Mouse (Mus musculus): ENCODE measurements around the gene Hist1h4k.
A peak's percentile ranks its signal among the peaks of the same experiment; 100 is the strongest.
"Not testable (repeated sequence)": the region's sequence is repeated elsewhere in the genome, so short reads cannot be mapped to it uniquely, and the experiment has no call there.

Gene Hist1h4k

DNA sequence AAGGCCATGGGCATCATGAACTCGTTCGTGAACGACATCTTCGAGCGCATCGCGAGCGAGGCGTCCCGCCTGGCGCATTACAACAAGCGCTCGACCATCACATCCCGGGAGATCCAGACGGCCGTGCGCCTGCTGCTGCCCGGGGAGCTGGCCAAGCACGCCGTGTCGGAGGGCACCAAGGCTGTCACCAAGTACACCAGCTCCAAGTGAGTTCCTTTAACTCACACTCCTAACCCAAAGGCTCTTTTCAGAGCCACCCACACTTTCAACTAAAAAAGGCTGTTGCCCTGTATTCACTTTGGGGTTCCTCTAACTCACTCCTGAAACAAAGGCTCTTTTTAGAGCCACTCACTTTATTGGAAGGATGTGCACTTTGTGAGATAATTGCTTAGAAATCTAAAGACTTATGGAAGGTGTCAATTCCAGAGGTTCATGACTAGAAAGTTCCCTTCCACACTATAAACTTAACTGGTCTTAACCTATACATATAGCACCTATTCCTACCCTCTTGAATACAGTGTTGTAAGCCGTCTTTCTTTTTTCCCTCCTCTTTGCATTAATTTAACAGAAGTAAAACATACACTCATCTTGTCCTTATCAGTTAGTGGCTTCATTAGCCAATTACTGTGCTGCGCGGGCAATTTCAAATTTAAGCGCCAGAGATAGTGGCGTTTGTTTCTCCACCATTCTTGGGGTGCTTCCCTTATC is 4.1 kb upstream of the Hist1h4k start:
- peak; percentile 27 to 32 for DNase-seq

- peak; percentile 67 to 77 for DNase-seq
Measured at GRCm38 (mm10) chr13:21753524-21754285, 3.4 kb upstream of the Hist1h4k start, which contains the start of the genes Hist1h2ak and Hist1h2bn. Gene Hist1h2ak (minus strand): TSS chr13:21753827. Gene Hist1h2bn (plus strand): TSS chr13:21754123.

DNA sequence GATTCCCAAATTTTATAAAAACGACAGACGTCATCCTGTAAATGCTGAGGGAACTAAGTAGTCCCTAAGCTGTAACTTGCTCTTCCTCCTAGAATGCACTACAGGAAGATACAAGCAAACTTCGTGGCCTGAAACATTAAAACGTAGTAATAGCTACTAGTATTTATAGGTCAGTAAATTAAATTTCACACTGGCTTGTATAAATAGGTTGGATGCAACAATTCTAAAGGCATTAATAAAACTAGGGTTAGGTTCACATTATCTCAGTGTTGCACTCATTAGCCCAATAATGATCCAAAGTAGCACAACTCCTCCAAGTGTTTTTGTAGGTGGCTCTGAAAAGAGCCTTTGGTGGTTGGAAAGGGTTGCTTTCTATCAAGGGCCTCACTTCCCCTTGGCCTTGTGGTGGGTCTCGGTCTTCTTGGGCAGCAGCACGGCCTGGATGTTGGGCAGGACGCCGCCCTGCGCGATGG is 2.8 kb upstream of the Hist1h4k start:
- no peak for DNase-seq

DNA sequence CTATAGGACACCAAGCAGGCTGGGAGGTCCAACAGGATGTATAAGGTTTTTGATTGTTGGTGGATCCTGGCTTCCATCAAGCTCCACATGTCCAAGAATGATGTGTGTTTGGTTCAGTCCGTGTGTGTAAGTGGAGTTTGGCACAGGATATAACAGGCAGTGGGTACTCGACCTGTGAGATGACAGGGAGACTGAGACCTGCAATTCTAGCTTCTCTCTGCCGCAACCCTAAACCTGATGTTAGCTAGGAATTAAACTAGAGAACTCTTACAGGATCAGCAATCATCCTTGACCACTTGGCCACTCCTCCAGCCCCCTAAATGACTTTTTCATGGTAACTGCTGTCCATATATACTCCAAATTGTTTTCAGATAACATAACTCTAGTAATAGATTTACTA is 2.1 kb upstream of the Hist1h4k start:
- no peak for DNase-seq

DNA sequence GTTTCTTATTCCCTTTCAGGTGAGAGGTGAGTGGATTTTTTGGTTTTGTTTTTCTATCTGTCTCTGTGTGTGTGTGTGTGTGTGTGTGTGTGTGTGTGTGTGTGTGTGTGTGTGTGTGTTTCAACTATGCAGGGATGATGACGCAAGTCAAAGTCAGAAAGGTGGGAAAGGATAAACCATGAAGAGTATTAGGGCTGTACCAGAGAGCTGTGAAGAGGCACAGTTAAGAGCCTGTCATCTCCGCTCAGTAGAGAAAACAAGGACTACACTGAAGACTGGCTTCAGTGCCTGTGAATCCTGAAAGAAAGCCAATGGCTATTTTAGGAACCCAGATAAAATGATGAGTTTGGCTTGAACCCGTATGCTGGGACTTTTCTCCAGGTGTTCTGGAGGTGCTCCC is 1.5 kb upstream of the Hist1h4k start:
- DNase-seq: no peak

DNA sequence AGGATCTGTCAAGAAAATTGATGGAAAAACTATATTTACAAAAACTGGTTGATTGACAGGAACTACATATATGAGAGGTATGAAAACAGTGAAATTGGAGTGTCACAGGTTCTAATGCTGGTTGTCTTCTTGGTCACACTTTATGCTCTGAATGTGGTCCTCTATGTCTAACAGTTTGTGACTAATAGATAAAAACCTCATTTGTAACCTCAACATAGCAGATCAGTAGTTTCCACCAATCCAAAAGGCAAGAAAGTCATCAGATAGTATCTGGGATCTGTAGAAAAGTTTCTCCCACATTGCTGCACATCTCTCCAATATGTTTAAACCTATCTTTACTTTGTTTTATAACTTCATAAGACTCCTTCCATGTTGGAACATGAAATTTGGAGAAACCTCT is 1.1 kb upstream of the Hist1h4k start:
- no peak for DNase-seq

GRCm38 (mm10) chr13:21749387-21750158 is 732 bp downstream of the Hist1h4k start:
- no peak for DNase-seq

- DNase-seq: no peak
Measured at GRCm38 (mm10) chr13:21745006-21745405, 5.3 kb downstream of the Hist1h4k start.

DNA sequence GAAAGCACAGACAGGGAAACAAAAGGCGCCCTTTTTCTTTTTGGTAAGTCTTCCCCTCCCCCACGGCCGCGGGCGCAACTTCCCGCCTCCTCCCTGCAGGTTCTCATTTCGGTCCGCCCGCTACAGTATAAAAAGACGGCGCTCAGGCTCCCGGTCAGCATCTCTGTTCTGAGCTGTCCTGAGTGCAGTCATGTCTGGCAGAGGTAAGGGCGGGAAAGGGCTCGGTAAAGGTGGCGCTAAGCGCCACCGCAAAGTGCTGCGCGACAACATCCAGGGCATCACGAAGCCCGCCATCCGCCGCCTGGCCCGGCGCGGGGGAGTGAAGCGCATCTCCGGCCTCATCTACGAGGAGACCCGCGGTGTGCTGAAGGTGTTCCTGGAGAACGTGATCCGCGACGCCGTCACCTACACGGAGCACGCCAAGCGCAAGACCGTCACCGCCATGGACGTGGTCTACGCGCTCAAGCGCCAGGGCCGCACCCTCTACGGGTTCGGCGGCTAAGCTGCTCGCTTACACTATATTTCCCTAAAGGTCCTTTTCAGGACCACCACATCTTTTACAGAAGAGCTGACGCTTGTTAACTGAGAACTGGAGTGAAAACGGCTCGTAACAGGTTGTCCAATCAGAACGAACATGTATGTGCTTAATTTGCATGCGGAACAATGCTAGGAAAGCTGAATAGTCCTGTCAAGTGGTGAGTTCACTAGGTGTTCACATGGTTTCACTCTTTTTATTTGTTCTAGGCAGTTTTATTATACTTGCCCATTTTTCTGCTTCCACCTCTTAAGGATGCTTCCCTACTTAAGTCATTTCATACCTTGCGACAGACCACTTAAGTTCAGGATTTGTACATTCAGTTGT is 15.2 kb downstream of the Hist1h4k start, which contains the start of gene Hist1h4j:
Gene Hist1h4j (plus strand): TSS at position 159 of the 862 bp plus-strand sequence.
- peak; percentile 84 to 86 for DNase-seq

- DNase-seq: peak; percentile 66 to 71
Measured at GRCm38 (mm10) chr13:21734010-21734905, 16.0 kb downstream of the Hist1h4k start.

DNA sequence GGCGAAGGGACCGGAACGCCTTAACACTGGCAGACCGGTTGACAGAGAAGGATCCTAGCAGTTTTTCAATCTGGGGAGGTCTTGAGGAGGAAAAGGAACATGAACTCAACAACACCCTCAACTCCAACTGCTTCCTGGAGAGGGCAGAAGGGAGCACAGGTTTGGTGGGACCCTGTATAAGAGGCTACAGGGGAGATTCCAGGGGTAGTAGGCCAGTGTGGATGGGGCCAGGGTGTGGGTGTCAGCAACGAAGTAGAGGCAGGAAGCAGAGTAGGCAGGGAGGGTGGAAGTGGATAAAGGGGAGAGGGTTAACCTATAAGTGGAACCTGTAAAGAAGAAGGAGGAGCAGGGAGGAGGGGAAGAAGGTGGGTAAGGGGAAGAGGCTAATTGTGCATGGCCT is 16.8 kb downstream of the Hist1h4k start:
- peak; percentile 43 to 54 for DNase-seq

DNA sequence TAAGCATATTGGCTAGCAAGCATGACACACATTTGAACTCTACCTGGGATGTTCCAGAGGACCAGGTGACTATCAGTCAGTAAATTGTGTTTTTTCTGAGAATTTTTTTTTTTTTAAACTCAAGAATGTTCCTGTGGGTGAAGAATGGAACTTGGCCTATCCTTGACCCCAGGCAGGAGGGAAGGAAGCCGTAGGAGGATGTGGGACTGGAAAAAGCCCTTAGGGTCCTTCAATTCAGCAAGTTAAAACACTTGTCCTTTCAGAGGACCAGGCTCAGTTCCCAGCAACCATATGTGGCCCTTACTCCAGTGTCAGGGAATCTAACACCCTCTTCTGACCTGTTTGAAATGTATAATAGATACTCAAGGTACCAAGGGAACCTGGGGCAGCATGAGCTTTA is 20.8 kb downstream of the Hist1h4k start:
- DNase-seq: no peak

- DNase-seq: no peak
Measured at GRCm38 (mm10) chr13:21727948-21728572, 22.2 kb downstream of the Hist1h4k start.

- DNase-seq: peak; percentile 23 to 47
Measured at GRCm38 (mm10) chr13:21722993-21723836, 27.1 kb downstream of the Hist1h4k start.

DNA sequence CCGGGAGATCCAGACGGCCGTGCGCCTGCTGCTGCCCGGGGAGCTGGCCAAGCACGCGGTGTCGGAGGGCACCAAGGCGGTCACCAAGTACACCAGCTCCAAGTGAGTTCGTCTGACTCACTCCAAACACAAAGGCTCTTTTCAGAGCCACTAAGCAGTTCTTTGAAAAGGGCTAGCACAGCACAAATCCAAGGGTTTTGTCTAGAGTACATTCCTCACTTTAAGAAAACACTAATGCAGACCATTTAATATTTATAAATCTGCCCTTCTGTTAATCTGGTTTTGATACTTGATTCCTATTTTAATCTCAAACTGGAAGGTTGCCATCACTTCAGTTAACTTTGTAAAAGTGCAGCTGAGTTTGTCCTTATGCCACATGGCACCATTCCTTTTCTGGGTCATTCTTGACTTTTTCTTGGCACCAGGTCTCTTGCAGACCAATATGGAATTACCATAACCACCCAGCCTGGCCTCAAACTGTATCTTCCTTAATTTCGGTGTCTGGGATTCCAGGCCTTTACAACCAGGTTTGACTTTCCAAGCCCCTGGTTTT is 27.9 kb downstream of the Hist1h4k start:
- no peak for DNase-seq

DNA sequence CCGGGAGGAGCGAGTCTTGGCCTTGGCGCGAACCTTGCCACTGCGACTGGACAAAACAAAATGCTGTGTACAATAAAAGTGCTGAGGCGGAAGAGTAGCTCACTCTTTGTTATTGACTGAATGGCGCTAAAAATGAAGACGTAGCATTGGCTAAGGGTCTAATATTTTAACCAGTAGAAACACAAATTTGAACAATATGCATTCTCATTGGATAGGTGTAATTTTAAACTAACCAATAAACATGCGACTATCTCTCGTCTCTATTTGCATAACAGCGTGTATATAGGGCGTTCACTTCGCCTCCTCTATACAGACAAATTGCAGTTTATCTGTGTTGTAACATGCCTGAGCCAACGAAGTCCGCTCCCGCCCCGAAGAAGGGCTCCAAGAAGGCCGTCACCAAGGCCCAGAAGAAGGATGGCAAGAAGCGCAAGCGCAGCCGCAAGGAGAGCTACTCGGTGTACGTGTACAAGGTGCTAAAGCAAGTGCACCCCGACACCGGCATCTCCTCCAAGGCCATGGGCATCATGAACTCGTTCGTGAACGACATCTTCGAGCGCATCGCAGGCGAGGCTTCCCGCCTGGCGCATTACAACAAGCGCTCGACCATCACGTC is 28.4 kb downstream of the Hist1h4k start, which contains the start of gene Hist1h2bm:
Gene Hist1h2bm (plus strand): TSS at position 288 of the 616 bp plus-strand sequence.
- DNase-seq: peak; percentile 68 to 75

DNA sequence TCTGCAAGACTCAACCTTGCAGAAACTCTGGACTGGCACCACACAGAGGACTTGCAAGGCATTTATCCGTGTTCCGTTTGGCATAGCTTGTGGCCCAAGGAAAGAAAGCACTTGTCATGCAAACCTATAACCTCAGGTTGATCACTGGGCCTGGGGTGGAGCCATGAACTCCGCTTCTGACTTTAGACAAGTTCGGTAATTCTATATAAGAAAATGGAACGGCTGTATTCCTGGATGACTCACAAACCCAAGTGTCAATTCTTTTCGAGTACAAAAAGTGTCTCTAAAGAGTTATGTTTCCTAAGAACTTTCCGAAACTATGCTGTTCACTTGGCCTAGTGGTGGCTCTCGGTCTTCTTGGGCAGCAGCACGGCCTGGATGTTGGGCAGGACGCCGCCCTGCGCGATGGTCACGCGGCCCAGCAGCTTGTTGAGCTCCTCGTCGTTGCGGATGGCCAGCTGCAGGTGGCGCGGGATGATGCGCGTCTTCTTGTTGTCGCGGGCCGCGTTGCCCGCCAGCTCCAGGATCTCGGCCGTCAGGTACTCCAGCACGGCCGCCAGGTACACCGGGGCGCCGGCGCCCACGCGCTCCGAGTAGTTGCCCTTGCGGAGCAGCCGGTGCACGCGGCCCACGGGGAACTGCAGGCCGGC is 29.1 kb downstream of the Hist1h4k start:
- DNase-seq: not testable (repeated sequence)

Measured in thymus, postnatal 36 days (tissue).